ENCODE assay signal across 15 mouse cellular contexts in the genomic region with DNA sequence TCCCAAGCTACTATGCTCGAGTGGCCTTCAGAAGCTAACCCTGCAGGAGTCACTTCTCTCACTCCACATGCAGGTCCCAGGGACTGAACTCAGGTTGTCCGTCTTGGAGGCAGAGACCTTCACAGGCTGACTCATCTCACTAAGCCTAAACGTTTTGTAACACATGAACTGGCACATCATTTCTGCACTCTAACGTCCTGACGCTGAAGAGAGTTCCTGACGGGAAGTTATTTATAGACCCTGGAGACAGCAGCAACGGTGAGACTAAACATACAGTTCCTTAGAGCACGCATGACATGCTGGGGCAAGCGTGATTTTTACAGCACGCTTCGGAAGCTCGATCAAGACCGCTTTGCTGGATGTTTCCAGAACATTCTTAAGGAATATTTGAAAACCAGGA. TPM values are rescaled to one million over a fixed set of nuclear protein-coding genes. Genes with fewer than 3 reads are reported as not detected.
DNase-seq lines count a peak whose midpoint lies in the region; ATAC-seq and TF ChIP-seq lines count a peak whose summit lies in the region.
"Had no signal": no experiment of that assay in that cellular context is flagged by ENCODE, and none has a peak within 500 bp of the region (broad histone marks: within the 10 kb centered on the region; RNA-seq: fewer than 3 reads in every experiment).

No protein-coding gene starts in this region.

- H3K9ac ChIP-seq in embryonic facial prominence, embryonic 14.5 days (ENCODE audit: low read depth, low read length) = no peak overlapping the region
- no peak overlapping the region for H3K9ac ChIP-seq in heart, embryonic 16.5 days (ENCODE audit: low read length)
- no peak overlapping the region for H3K9ac ChIP-seq in lung, embryonic 14.5 days
- H3K9ac ChIP-seq: liver, embryonic 15.5 days; neural tube, embryonic 13.5 days had no signal

- H3K4me3 ChIP-seq in embryonic facial prominence, embryonic 14.5 days (ENCODE audit: low read depth, low read length) = no peak overlapping the region
- no peak overlapping the region for H3K4me3 ChIP-seq in embryonic facial prominence, embryonic 10.5 days
- H3K4me3 ChIP-seq in heart, embryonic 16.5 days (ENCODE audit: low read length) = no peak overlapping the region
- H3K4me3 ChIP-seq in lung, embryonic 14.5 days (ENCODE audit: low read depth, low read length) = no peak overlapping the region
- H3K4me3 ChIP-seq: liver, embryonic 15.5 days; midbrain, embryonic 10.5 days; neural tube, embryonic 13.5 days had no signal

- H3K36me3 ChIP-seq in embryonic facial prominence, embryonic 14.5 days (ENCODE audit: control insufficient read depth, insufficient read depth, low read length) = no peaks in the 10 kb centered on the region
- no peaks in the 10 kb centered on the region for H3K36me3 ChIP-seq in embryonic facial prominence, embryonic 10.5 days (replicated peaks)
- H3K36me3 ChIP-seq in heart, embryonic 16.5 days (ENCODE audit: control insufficient read depth, insufficient read depth) = no peaks in the 10 kb centered on the region
- H3K36me3 ChIP-seq in lung, embryonic 14.5 days (ENCODE audit: insufficient read depth) = no peaks in the 10 kb centered on the region
- H3K36me3 ChIP-seq: liver, embryonic 15.5 days; midbrain, embryonic 10.5 days; neural tube, embryonic 13.5 days had no signal

- no peak overlapping the region for H3K27ac ChIP-seq in embryonic facial prominence, embryonic 14.5 days (replicated peaks; ENCODE audit: low read depth, low read length)
- no peak overlapping the region for H3K27ac ChIP-seq in embryonic facial prominence, embryonic 10.5 days (replicated peaks)
- peak overlapping the region; percentile 55 for H3K27ac ChIP-seq in heart, embryonic 16.5 days (ENCODE audit: low read length)
- H3K27ac ChIP-seq in lung, embryonic 14.5 days (ENCODE audit: low read depth) = no peak overlapping the region
- H3K27ac ChIP-seq: liver, embryonic 15.5 days; midbrain, embryonic 10.5 days; neural tube, embryonic 13.5 days had no signal

- WGBS in embryonic facial prominence, embryonic 14.5 days = 64% methylated on average over 13 of the region's 13 CpGs
- 87% methylated on average over 13 of the region's 13 CpGs for WGBS in embryonic facial prominence, embryonic 10.5 days
- WGBS in heart, embryonic 16.5 days = 24% methylated on average over 13 of the region's 13 CpGs
- 36% methylated on average over 13 of the region's 13 CpGs for WGBS in lung, embryonic 14.5 days

- no peak overlapping the region for H3K4me2 ChIP-seq in embryonic facial prominence, embryonic 14.5 days (ENCODE audit: low read depth, low read length)
- peak overlapping the region; percentile 39 for H3K4me2 ChIP-seq in heart, embryonic 16.5 days (ENCODE audit: low read depth, low read length)
- no peak overlapping the region for H3K4me2 ChIP-seq in lung, embryonic 14.5 days
- H3K4me2 ChIP-seq: liver, embryonic 15.5 days; neural tube, embryonic 13.5 days had no signal

- no peaks in the 10 kb centered on the region for H3K9me3 ChIP-seq in embryonic facial prominence, embryonic 14.5 days (ENCODE audit: control insufficient read depth, low read length)
- no peaks in the 10 kb centered on the region for H3K9me3 ChIP-seq in embryonic facial prominence, embryonic 10.5 days
- no peaks in the 10 kb centered on the region for H3K9me3 ChIP-seq in heart, embryonic 16.5 days (replicated peaks; ENCODE audit: control insufficient read depth, low read length)
- no peaks in the 10 kb centered on the region for H3K9me3 ChIP-seq in lung, embryonic 14.5 days (ENCODE audit: low read depth, low read length)
- H3K9me3 ChIP-seq: liver, embryonic 15.5 days; midbrain, embryonic 10.5 days; neural tube, embryonic 13.5 days had no signal

- H3K4me1 ChIP-seq in embryonic facial prominence, embryonic 14.5 days (ENCODE audit: control insufficient read depth, insufficient read depth, low read length) = no peaks in the 10 kb centered on the region
- no peaks in the 10 kb centered on the region for H3K4me1 ChIP-seq in embryonic facial prominence, embryonic 10.5 days
- peaks cover 10% of the 10 kb centered on the region; the same call in 1 of the 2 replicates for H3K4me1 ChIP-seq in heart, embryonic 16.5 days (ENCODE audit: control insufficient read depth, insufficient read depth, low read length)
- no peaks in the 10 kb centered on the region for H3K4me1 ChIP-seq in lung, embryonic 14.5 days (ENCODE audit: insufficient read depth)
- H3K4me1 ChIP-seq: liver, embryonic 15.5 days; midbrain, embryonic 10.5 days had no signal

- TF ChIP-seq CTCF in lung, embryonic 14.5 days (IDR thresholded peaks at IDR 0.05; ENCODE audit: low read depth) = no peak

- peaks cover 15% of the 10 kb centered on the region for H3K27me3 ChIP-seq in embryonic facial prominence, embryonic 14.5 days (replicated peaks; ENCODE audit: control insufficient read depth, insufficient read depth, low read length)
- H3K27me3 ChIP-seq in embryonic facial prominence, embryonic 10.5 days (replicated peaks; ENCODE audit: low read depth, poor library complexity, severe bottlenecking) = peaks cover 15% of the 10 kb centered on the region
- peaks cover 7% of the 10 kb centered on the region for H3K27me3 ChIP-seq in heart, embryonic 16.5 days (ENCODE audit: control insufficient read depth, insufficient read depth, low read length)
- peaks cover 13% of the 10 kb centered on the region for H3K27me3 ChIP-seq in lung, embryonic 14.5 days (ENCODE audit: insufficient read depth, low read length)

- no peak for ATAC-seq in embryonic facial prominence, embryonic 14.5 days (ENCODE audit: low read depth)
- ATAC-seq in heart, embryonic 16.5 days (replicated peaks; ENCODE audit: extremely low read depth, insufficient read depth, low FRiP score) = peak; percentile 65
- ATAC-seq in lung, embryonic 14.5 days (ENCODE audit: insufficient read depth) = no peak
- 0 out of 2 replicates have a peak, but pooled peaks have one; percentile 27 for ATAC-seq in megakaryocyte, adult 5-6 weeks (ENCODE audit: poor library complexity, severe bottlenecking)

- DNase-seq in embryonic facial prominence, embryonic 14.5 days (ENCODE audit: low spot score) = peak; percentile 24
- no peak for DNase-seq in embryonic facial prominence, embryonic 10.5 days (ENCODE audit: low spot score)
- no peak for DNase-seq in heart, postnatal 4 days
- DNase-seq in lung, embryonic 14.5 days = peak; percentile 17
- no peak for DNase-seq in lung, adult 18-20 months
- DNase-seq in right cerebral cortex, adult 18-20 months = no peak
- DNase-seq: kidney, adult 11 months; kidney, postnatal 36 days had no signal

RNA-seq across cellular contexts. Expression of a gene that starts 8.6 kb away (rescaled TPM):
- 31.5 and 32.7 TPM in 2 replicates for polyA plus RNA-seq in embryonic facial prominence, embryonic 14.5 days (2014; fragmentation: Nextera tagmentation; extraction: Ambion mirVana)
- polyA plus RNA-seq in embryonic facial prominence, embryonic 10.5 days (2016; fragmentation: Nextera tagmentation; extraction: Ambion mirVana) = 0.63 and 1.8 TPM in 2 replicates
- 10.7 and 32.2 TPM in 2 replicates for polyA plus RNA-seq in heart, embryonic 16.5 days (2015; fragmentation: Nextera tagmentation; extraction: Ambion mirVana)
- 1 to 10 TPM; 2.4 to 4.6 TPM for total RNA-seq in heart, postnatal 4 days (2021)
- polyA plus RNA-seq in lung, embryonic 14.5 days (2014; fragmentation: Nextera tagmentation; extraction: Ambion mirVana) = 0.11 and 0.18 TPM in 2 replicates
- 1.6 TPM in 1 of 2 replicates, not detected in the other for total RNA-seq in megakaryocyte, adult 5-6 weeks (2015)
- 0.18 and 0.49 TPM in 2 replicates for total RNA-seq in megakaryocyte, adult 5-6 weeks (2017)
- total RNA-seq: adrenal gland, adult 18-20 months had no signal
- polyA plus RNA-seq: gonadal fat pad, adult 2 months had no signal

Comparison
In these comparisons a context has a peak if more than half of its experiments do, and no peak if none do; other contexts are left out.
1. DNase-seq: peak in embryonic facial prominence, embryonic 14.5 days (single experiment) and lung, embryonic 14.5 days (single experiment); none in embryonic facial prominence, embryonic 10.5 days (single experiment), heart, postnatal 4 days (single experiment), lung, adult 18-20 months (0 of 2) and right cerebral cortex, adult 18-20 months (single experiment).
2. ATAC-seq: peak in heart, embryonic 16.5 days (single experiment) and megakaryocyte, adult 5-6 weeks (single experiment); none in embryonic facial prominence, embryonic 14.5 days (single experiment) and lung, embryonic 14.5 days (single experiment).